Mouse (Mus musculus): ENCODE data around the gene Znrf3. TPM values are rescaled to one million over a fixed set of nuclear protein-coding genes. Genes with fewer than 3 reads are reported as not detected.

The Znrf3 gene
- polyA plus RNA-seq, 1 experiment from 2014 or later = 8.3 TPM

- no peak for ATAC-seq (ENCODE audit: low FRiP score)
- H3K9me3 ChIP-seq (replicated peaks) = no peaks in the 10 kb centered on the region
- WGBS = 72% methylated on average over 3 of the region's 3 CpGs
Observed at GRCm38 (mm10) chr11:5470055-5470454, 25.4 kb upstream of the Znrf3 start.

DNA sequence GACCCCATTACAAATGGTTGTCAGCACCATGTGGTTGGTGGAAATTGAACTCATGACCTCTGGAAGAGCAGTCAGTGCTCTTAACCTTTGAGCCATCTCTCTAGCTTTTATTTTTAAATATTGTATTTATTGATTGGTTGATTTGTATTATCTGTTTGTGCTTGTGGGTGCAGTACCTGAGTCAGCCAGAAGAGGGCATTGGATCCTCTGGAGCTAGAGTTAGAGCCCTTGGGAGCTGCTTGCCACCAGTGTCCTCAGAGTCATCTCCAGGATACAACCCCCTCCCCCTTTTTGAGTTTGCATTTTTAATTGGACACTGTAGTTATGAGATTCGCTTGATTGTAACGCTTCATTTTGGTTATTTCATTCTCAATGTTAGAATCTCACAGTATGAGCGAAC lies 24.4 kb upstream of the Znrf3 start:
- WGBS = 82% methylated on average over 3 of the region's 3 CpGs
- no peak overlapping the region for H3K27ac ChIP-seq
- H3K36me3 ChIP-seq = no peaks in the 10 kb centered on the region
- no peak overlapping the region for H3K4me3 ChIP-seq
- no peak overlapping the region for H3K4me2 ChIP-seq (replicated peaks)
- H3K9me3 ChIP-seq (replicated peaks) = no peaks in the 10 kb centered on the region
- H3K4me1 ChIP-seq = no peaks in the 10 kb centered on the region
- ATAC-seq (ENCODE audit: low FRiP score) = no peak
- H3K9ac ChIP-seq = no peak overlapping the region
- H3K27me3 ChIP-seq = no peaks in the 10 kb centered on the region

More at GRCm38 (mm10) chr11:5470055-5470454, 25.4 kb upstream of the Znrf3 start:
- Histone ChIP-seq H3K27me3 (no peaks in the 10 kb centered on the region), H3K27ac (no peak overlapping the region), H3K36me3 (no peaks in the 10 kb centered on the region), H3K4me3 (no peak overlapping the region), H3K4me1 (no peaks in the 10 kb centered on the region), H3K9ac (no peak overlapping the region), H3K4me2 (replicated peaks) (no peak overlapping the region)

GRCm38 (mm10) chr11:5468471-5468870 lies 23.8 kb upstream of the Znrf3 start:
- H3K4me1 ChIP-seq = no peaks in the 10 kb centered on the region
- 31% methylated on average over 2 of the region's 2 CpGs for WGBS
- H3K4me2 ChIP-seq (replicated peaks) = no peak overlapping the region
- H3K9me3 ChIP-seq (replicated peaks) = no peaks in the 10 kb centered on the region
- no peak for ATAC-seq (ENCODE audit: low FRiP score)
- no peak overlapping the region for H3K9ac ChIP-seq
- H3K4me3 ChIP-seq = no peak overlapping the region
- H3K27ac ChIP-seq = no peak overlapping the region
- H3K36me3 ChIP-seq = no peaks in the 10 kb centered on the region
- no peaks in the 10 kb centered on the region for H3K27me3 ChIP-seq

- Histone ChIP-seq H3K4me3 (no peak overlapping the region), H3K27me3 (no peaks in the 10 kb centered on the region), H3K27ac (no peak overlapping the region), H3K9me3 (replicated peaks) (no peaks in the 10 kb centered on the region), H3K9ac (no peak overlapping the region), H3K36me3 (no peaks in the 10 kb centered on the region), H3K4me1 (no peaks in the 10 kb centered on the region), H3K4me2 (replicated peaks) (no peak overlapping the region)
- no peak for ATAC-seq (ENCODE audit: low FRiP score)
- 48% methylated on average over 6 of the region's 6 CpGs for WGBS
Observed at GRCm38 (mm10) chr11:5451923-5452322, 7.3 kb upstream of the Znrf3 start.

DNA sequence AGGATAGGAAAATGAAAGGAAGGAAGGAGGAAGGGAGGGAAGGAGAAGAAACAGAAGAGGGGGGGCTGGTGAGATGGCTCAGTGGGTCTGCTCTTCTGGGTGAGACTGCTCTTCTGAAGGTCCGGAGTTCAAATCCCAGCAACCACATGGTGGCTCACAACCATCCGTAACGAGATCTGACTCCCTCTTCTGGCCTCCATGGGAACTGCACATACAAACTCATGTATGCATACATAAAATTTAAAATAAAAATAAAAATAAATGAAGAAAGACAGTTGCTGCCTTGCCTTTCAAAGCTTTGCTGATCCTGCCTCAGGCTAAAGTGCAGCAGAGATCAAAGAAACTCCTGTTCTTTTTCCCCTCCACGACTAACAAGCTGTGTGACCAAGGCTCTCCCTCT lies 6.7 kb upstream of the Znrf3 start:
- Histone ChIP-seq H3K36me3 (no peaks in the 10 kb centered on the region), H3K4me3 (no peak overlapping the region), H3K4me2 (replicated peaks) (no peak overlapping the region), H3K4me1 (no peaks in the 10 kb centered on the region), H3K9ac (no peak overlapping the region), H3K9me3 (replicated peaks) (no peaks in the 10 kb centered on the region), H3K27me3 (no peaks in the 10 kb centered on the region), H3K27ac (no peak overlapping the region)
- 69% methylated on average over 4 of the region's 4 CpGs for WGBS
- ATAC-seq (ENCODE audit: low FRiP score) = no peak

DNA sequence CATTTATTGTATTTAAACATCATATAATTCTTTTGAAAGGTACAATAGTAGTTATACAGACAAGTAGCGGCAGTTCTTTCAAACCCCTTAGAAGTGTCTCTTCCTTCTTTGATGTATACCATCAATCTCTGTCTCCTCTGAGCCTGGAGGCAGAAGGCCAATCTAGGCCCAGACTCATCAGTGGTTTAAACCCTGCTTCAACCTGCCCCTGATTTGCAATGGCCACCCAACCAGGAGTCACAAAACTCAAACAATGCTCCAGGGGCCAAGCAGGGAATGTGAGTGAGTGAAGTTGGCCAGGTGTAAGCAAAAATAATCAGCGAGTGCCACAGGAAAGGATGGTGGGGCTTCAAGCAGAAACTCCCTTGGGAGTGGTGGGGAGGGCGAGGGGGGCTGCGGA lies 6.1 kb upstream of the Znrf3 start:
- H3K4me1 ChIP-seq = no peaks in the 10 kb centered on the region
- WGBS = 84% methylated on average over 4 of the region's 4 CpGs
- H3K4me2 ChIP-seq (replicated peaks) = no peak overlapping the region
- H3K4me3 ChIP-seq = no peak overlapping the region
- no peaks in the 10 kb centered on the region for H3K9me3 ChIP-seq (replicated peaks)
- no peak overlapping the region for H3K27ac ChIP-seq
- H3K36me3 ChIP-seq = no peaks in the 10 kb centered on the region
- ATAC-seq (ENCODE audit: low FRiP score) = no peak
- no peaks in the 10 kb centered on the region for H3K27me3 ChIP-seq
- no peak overlapping the region for H3K9ac ChIP-seq

DNA sequence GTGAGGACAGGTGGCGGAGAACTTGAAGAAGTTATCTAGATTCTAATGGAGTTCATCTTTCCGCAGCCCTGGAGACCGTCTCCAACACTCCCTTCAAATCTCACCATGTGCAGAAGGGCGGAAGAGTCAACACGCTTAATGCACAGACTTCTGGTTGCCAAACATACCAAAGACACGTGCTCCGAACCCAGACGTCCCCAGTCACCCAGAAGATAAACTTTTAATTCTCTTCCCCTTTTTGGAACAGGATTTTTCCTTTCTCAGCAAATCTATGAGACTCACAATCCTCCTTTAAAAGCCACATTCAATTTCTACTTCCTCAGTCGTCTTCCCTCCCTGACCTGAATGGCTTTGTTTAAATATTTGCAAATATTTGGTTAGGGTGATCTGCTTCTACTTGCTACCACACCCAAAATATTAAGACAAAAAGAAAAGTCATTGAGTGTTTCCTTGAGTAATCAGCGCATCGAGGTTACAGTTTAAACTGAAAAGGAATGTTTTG lies 856 bp upstream of the Znrf3 start:
- Histone ChIP-seq H3K9me3 (replicated peaks) (no peaks in the 10 kb centered on the region), H3K27ac (no peak overlapping the region), H3K27me3 (no peaks in the 10 kb centered on the region), H3K9ac (0 out of 2 replicates have a peak overlapping the region, but pooled peaks have one; percentile 82), H3K36me3 (no peaks in the 10 kb centered on the region), H3K4me3 (peak overlapping the region; percentile 84), H3K4me2 (replicated peaks) (peak overlapping the region; percentile 71), H3K4me1 (peaks cover 17% of the 10 kb centered on the region)
- ATAC-seq (ENCODE audit: low FRiP score) = peak; percentile 41; the same call in 1 of the 2 replicates
- WGBS = 18% methylated on average over 11 of the region's 11 CpGs

- no peaks in the 10 kb centered on the region for H3K27me3 ChIP-seq
- no peaks in the 10 kb centered on the region for H3K9me3 ChIP-seq (replicated peaks)
- peak; percentile 39; the same call in 1 of the 2 replicates for ATAC-seq (ENCODE audit: low FRiP score)
- H3K36me3 ChIP-seq = no peaks in the 10 kb centered on the region
- peaks cover 17% of the 10 kb centered on the region for H3K4me1 ChIP-seq
- peak overlapping the region; percentile 71 for H3K4me2 ChIP-seq (replicated peaks)
- peak overlapping the region; percentile 84 for H3K4me3 ChIP-seq
- peak overlapping the region; percentile 66 for H3K27ac ChIP-seq
- peak overlapping the region; percentile 82 for H3K9ac ChIP-seq
- 0% methylated on average over 28 of the region's 57 CpGs for WGBS
Observed at GRCm38 (mm10) chr11:5444234-5444598, 431 bp downstream of the Znrf3 start.

GRCm38 (mm10) chr11:5443511-5444233 lies 975 bp downstream of the Znrf3 start:
- ATAC-seq (ENCODE audit: low FRiP score) = 0 out of 2 replicates have a peak, but pooled peaks have one; percentile 26
- no peaks in the 10 kb centered on the region for H3K36me3 ChIP-seq
- peaks cover 17% of the 10 kb centered on the region for H3K4me1 ChIP-seq
- peak overlapping the region; percentile 82 for H3K9ac ChIP-seq
- H3K27me3 ChIP-seq = no peaks in the 10 kb centered on the region
- WGBS = under 1% methylated on average over 38 of the region's 38 CpGs
- peak overlapping the region; percentile 71 for H3K4me2 ChIP-seq (replicated peaks)
- H3K4me3 ChIP-seq = peak overlapping the region; percentile 84
- peak overlapping the region; percentile 66; the same call in 1 of the 2 replicates for H3K27ac ChIP-seq
- no peaks in the 10 kb centered on the region for H3K9me3 ChIP-seq (replicated peaks)

GRCm38 (mm10) chr11:5442590-5443021 lies 2.0 kb downstream of the Znrf3 start:
- H3K4me3 ChIP-seq = peak overlapping the region; percentile 84
- ATAC-seq (ENCODE audit: low FRiP score) = no peak
- no peaks in the 10 kb centered on the region for H3K27me3 ChIP-seq
- no peak overlapping the region for H3K27ac ChIP-seq
- no peaks in the 10 kb centered on the region for H3K36me3 ChIP-seq
- H3K4me1 ChIP-seq = peaks cover 17% of the 10 kb centered on the region
- no peaks in the 10 kb centered on the region for H3K9me3 ChIP-seq (replicated peaks)
- H3K4me2 ChIP-seq (replicated peaks) = peak overlapping the region; percentile 71
- H3K9ac ChIP-seq = peak overlapping the region; percentile 82; the same call in 1 of the 2 replicates
- 18% methylated on average over 3 of the region's 3 CpGs for WGBS

DNA sequence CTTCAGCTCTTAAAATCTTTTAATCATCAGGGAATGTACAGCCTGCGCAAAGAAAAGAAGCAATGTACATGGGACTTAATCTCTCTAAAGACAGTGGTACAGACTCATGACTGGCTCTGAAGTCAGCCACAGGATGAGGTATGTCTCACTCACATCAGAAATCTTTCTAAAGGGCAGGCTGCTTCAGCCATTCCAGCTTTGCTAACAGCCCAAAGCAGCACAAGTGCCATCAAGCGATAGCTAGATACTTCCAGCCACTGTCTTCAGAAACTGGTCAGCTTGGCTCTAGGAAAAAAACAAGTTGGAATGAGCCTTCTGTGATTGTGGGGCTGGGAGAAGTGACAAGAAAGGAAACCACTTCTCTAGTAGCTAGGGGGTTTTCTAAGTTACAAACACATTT lies 7.0 kb downstream of the Znrf3 start:
- Histone ChIP-seq H3K27me3 (no peaks in the 10 kb centered on the region), H3K36me3 (no peaks in the 10 kb centered on the region), H3K9me3 (replicated peaks) (no peaks in the 10 kb centered on the region), H3K4me2 (replicated peaks) (no peak overlapping the region), H3K9ac (no peak overlapping the region), H3K27ac (no peak overlapping the region), H3K4me3 (no peak overlapping the region), H3K4me1 (peaks cover 5% of the 10 kb centered on the region)
- no peak for ATAC-seq (ENCODE audit: low FRiP score)
- 90% methylated on average over 2 of the region's 2 CpGs for WGBS

- Histone ChIP-seq H3K9ac (no peak overlapping the region), H3K4me1 (no peaks in the 10 kb centered on the region), H3K27ac (no peak overlapping the region), H3K27me3 (no peaks in the 10 kb centered on the region), H3K4me3 (no peak overlapping the region), H3K4me2 (replicated peaks) (no peak overlapping the region), H3K36me3 (no peaks in the 10 kb centered on the region), H3K9me3 (replicated peaks) (no peaks in the 10 kb centered on the region)
- ATAC-seq (ENCODE audit: low FRiP score) = no peak
Observed at GRCm38 (mm10) chr11:5436988-5437387, 7.7 kb downstream of the Znrf3 start.

- Histone ChIP-seq H3K4me3 (no peak overlapping the region), H3K9me3 (replicated peaks) (no peaks in the 10 kb centered on the region), H3K9ac (no peak overlapping the region), H3K36me3 (no peaks in the 10 kb centered on the region), H3K27ac (no peak overlapping the region), H3K27me3 (no peaks in the 10 kb centered on the region), H3K4me2 (replicated peaks) (no peak overlapping the region), H3K4me1 (no peaks in the 10 kb centered on the region; the same call in 1 of the 2 replicates)
- ATAC-seq (ENCODE audit: low FRiP score) = no peak
- WGBS = 85% methylated on average over 1 of the region's 1 CpGs
Observed at GRCm38 (mm10) chr11:5435493-5435892, 9.2 kb downstream of the Znrf3 start.
